8 mouse cellular contexts compared by ENCODE assay signal in genomic region chr7:12897655-12898410, GRCm38 (mm10). TPM values are rescaled to one million over a fixed set of nuclear protein-coding genes. Genes with fewer than 3 reads are reported as not detected.
A peak's percentile ranks its signal among the peaks of the same experiment; 100 is the strongest.
DNase-seq lines count a peak whose midpoint lies in the region; ATAC-seq lines count a peak whose summit lies in the region.

TSS of gene Zscan22 (plus strand) at chr7:12897815.

- WGBS in hindbrain, embryonic 12.5 days: 6% methylated on average over 36 of the region's 36 CpGs

- peaks cover 3% of the 10 kb centered on the region; the same call in 1 of the 2 replicates for H3K36me3 ChIP-seq in hindbrain, embryonic 12.5 days

- no peak within 1 kb of the TSS for H3K27ac ChIP-seq in hindbrain, embryonic 12.5 days

- H3K9ac ChIP-seq in hindbrain, embryonic 12.5 days: peak within 1 kb of the TSS; percentile 61

- H3K4me2 ChIP-seq in hindbrain, embryonic 12.5 days (replicated peaks): peak within 1 kb of the TSS; percentile 45

- peaks cover 3% of the 10 kb centered on the region; the same call in 1 of the 2 replicates for H3K4me1 ChIP-seq in hindbrain, embryonic 12.5 days

- peak; percentile 95 for DNase-seq in NIH3T3 (ENCODE audit: low read depth)
- peak; percentile 93 to 95 for DNase-seq in cerebellum, postnatal 10 days
- DNase-seq in frontal cortex, postnatal 10 days (ENCODE audit: low spot score in 2 of 2): peak; percentile 93 to 94
- DNase-seq in layer of hippocampus, postnatal 14 days (ENCODE audit: low spot score in 2 of 2): peak; percentile 92 to 97
- peak; percentile 90 for DNase-seq in lung, postnatal 14 days
- DNase-seq in retina, adult 2 months (ENCODE audit: low read depth, low spot score): peak; percentile 90
- DNase-seq in thymus, postnatal 36 days: peak; percentile 74 to 83

- no peaks in the 10 kb centered on the region for H3K27me3 ChIP-seq in hindbrain, embryonic 12.5 days

- H3K9me3 ChIP-seq in hindbrain, embryonic 12.5 days (replicated peaks): no peaks in the 10 kb centered on the region

- peak within 1 kb of the TSS; percentile 64 for H3K4me3 ChIP-seq in hindbrain, embryonic 12.5 days

- ATAC-seq in hindbrain, embryonic 12.5 days (ENCODE audit: low FRiP score): peak; percentile 98

RNA-seq across cellular contexts. Expression of gene Zscan22, which starts in this region (rescaled TPM):
- polyA plus RNA-seq in hindbrain, embryonic 12.5 days (2016; fragmentation: Nextera tagmentation; extraction: Ambion mirVana): 13.0 and 14.5 TPM in 2 replicates
- 10 to 100 TPM; 11.9 to 14.5 TPM for total RNA-seq in layer of hippocampus, postnatal 14 days (2021)
